Mouse (Mus musculus): ENCODE results near the gene Repin1.

The Repin1 gene

DNA sequence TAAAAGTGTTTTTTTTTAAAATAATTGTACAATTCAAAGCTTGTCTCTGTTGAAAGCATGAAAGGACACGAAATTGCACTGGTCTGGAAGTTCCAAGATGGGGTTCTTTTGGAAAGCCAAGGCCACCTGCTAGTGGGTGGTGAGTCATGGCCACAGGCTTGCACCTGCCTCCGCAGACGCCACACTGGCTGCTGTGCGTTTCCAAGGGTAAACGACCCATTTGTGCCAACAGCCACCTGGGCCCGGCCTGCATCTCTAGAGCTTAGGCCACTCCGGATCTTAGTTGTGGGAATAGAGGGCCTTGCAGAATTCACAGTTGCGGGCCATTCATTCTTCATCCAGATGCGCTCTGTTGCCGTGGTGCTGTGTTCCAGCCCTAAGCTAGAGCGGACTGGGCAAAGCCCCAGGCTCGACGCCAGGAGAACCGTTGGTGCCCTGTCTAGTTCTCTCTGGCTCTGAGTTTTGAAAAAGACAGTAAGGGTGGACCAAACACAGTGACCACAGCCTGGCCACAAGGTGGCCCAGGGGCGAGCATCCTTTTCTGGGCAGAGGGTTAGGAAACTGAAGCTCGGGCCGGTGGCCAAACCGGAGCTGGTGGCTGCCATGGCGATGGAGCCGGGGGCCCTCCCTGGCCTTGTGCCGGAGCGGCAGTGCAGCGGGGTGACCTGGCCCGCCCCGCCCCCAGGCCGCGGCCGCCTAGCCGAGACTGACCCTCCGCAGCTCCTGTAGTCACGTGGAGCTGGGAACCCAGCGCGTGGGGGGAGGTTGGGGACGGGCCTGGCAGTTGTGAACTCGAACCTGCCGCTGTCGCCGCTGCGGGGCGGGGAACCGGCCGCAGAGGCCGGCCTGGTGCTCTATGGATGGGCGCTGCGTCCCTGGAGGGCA lies at the start of gene Repin1, which contains the start of gene Gm44965:
Gene Repin1, plus strand, starts transcription at position 726 of the 885 bp plus-strand sequence.
Gene Gm44965, plus strand, starts transcription at position 784 of the 885 bp plus-strand sequence.
- peak; percentile 95 for DNase-seq (ENCODE audit: low spot score)

DNA sequence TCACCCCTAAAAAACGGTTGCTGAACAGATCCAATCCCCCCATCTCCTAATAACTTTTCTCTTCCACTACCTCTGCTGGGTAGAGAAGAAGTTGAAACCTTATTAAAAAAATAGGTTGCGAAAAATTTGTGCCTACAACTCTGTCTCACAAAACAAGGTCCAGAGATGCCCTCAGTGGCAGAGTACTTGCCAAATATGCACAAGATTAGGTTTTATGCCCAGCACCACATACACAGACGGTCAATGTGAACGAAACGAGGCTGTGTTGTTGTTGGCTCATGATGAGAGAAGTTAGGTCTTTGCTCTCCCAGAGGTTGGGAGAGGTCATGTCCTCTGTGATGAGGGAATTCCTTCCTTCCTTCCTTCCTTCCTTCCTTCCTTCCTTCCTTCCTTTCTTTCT lies 48.4 kb upstream of the Repin1 start:
- DNase-seq (ENCODE audit: low spot score), result no peak

DNA sequence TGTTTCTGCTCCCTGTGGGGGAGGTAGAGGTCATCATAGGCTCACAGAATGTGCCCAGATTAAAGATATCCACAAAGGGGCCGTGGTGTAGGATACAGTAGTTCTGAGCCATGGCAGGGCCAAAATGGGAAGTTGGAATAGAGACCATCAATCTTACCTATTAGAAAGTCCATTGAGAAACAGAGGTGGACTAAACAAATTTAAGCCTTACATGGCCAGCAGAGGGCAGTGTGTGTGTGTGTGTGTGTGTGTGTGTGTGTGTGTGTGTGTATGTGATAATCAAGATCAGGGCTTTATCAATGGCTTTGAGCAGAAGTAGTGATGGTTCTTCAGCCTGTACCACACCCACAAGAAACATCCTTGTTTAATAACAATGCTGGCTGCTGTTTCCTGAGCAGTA lies 47.4 kb upstream of the Repin1 start:
- DNase-seq (ENCODE audit: low spot score), result no peak

DNA sequence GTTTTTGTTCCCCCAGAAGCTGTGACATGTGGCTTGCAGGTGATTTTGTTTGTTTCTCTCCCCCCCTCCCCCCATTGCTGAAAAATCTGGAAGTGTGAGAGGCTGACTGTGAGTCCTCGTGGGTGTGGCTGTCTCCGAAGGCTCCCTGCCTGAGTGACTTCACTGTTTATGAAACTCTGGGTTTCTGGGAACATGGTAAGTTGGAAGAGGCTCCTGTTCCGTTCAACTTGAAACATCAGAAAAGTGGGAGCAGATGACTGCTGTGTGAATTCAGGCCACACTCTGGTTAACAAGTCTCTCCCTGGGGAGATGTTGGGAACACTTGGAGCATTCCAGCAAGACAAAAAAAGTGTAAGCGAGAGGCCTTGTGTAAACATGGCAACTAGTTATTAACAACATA lies 46.8 kb upstream of the Repin1 start:
- no peak for DNase-seq (ENCODE audit: low spot score)

DNA sequence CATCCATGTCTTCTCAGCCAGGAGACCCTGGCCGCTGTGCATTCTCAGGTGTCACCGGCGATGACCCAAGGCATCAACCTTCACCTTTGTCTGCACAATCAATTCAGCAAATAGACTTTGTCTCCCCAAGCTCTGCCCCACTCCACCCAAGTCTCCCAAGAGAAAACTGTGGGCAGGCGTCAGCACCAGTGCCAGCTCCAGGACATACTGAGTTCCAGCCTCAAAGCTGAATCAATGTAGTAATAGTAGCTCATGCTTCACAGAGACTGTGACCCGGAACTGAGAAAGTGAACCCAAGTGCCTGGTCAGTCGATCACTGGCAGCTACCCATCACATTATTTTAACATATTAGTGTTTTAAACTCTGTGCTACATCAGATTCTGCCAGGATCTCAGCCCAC lies 45.4 kb upstream of the Repin1 start:
- no peak for DNase-seq (ENCODE audit: low spot score)

DNA sequence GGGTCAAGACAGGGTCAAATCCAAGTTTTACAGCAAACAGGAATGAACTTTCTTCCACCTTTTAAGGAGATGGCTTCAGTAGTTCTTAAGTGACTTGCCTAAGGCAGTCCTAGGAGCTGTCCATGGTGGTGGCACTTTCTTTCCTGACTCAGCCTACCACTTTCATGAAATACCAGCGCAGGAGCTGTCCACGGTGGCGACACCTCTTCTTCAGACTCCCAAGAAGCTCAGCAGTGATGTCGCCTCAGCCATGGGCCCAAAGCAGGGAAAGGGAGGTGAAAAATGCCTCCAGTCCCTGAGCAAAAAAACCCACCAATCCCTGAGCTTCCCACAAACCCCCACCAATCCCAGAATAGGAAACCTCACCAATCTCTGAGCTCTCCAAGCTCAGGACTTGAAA lies 40.8 kb upstream of the Repin1 start:
- no peak for DNase-seq (ENCODE audit: low spot score)

DNA sequence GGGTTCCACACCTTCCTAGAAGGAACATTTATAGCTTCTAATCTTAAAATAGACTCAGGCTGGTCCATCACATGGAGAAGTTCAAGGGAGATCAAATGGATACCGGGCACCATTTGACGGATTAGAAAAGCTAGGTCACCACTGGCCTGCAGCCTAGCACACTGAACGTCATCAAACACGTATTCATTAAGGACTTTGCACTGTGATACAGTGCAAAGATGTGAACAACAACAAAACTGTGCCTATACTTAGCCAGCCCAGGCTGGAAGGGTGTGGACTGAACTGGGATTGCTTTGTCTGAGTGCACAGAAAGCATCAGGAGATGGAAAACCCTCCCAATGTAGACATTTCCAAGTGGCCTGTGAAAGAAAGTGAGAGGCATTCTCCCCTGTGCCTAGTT lies 39.9 kb upstream of the Repin1 start:
- DNase-seq (ENCODE audit: low spot score), result no peak

DNA sequence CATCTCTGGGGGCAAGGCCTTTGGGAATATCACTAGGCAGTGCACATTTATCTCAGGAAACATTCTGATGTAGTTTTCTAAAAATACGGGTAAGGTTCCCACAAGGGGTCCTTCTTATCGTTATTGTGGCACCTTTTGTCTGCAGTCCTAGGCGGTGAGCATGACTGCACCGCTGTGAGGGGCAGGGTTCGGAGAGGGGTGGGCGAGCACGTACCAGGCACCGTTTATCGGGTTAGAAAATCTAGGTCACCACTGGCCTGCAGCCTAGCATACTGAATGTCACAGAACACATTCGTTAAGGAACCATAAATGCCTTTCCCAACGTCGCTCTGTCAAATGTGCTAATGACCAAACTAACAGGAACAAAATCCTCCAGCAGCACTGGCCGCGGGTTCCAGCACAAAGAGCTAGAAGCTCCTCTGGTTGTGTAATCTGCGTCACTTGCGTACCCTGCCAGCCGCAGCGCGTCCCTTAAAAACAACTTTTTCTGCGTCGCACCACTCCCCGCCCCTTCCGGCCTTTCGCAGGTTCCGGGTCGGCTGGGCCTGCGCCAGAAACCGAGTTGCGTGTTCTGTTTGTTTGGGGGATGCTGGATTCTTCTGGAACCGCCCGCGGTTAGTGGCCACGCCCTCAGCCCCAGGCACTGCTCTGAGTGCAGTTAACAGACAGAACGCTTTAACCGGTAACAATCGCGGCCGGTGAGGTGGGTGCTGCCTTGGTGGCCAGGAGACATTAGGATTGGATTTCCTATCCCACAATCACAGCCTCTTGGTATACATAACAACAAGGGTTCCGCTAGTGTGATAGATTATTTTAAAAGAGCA lies 39.2 kb upstream of the Repin1 start, which contains the start of gene Lrrc61:
Gene Lrrc61, plus strand, starts transcription at position 517 of the 824 bp plus-strand sequence.
- peak; percentile 98 for DNase-seq (ENCODE audit: low spot score)

DNA sequence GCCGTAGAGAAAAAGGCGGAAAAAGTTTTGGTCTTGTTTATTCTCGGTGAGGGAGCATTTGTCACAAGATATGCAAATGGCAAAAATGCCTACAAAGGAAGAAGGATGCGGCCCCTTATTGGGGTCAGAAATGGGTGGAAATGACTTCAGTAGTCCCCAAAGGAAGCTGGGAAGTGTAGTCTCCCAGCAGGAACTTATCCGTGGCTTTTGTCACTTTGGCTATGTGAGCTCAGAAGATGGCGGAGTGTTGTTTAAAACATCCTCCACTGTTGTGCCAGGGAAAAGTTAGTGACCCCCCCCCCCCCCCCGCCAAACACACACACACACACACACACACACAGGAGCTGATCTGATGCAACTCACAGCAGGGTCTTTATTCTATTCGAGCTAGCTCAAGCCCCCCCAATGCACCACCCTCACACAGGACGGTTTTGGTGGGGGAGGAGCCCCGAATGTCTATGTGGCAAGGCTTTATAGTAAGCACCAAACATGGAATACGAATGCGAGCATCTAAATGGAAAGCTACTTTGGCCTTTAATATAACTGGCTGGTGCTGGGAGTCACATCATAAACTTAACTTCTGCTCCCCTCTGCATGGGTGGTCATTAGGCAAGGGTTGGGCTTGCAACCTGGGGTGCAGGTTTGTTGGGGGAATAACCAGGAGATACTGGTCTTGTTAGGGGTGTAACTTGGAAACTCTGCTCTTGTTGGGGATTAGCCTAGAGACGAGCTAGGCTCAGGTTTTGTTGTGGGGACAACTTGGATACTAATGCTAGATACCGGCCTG lies 38.4 kb upstream of the Repin1 start:
- DNase-seq (ENCODE audit: low spot score), result no peak

DNA sequence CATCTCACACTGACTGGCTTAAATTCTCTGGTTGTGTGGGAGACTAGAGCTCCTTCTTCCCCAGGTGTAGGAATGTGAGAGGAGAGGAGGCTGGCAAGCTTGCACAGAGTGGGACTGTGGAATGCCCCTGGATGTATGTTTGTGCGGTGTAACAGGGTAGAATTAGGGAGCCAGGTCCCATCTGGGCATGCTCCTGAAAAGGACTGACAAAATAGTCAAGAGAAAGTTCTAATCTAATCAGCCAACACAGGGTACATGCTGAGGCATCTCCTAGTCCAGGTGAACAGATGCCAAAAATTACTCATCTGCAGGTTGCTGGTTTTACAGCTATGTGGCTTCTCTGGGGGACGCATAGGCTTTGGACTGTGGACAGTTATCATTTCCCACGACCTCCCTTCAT lies 37.7 kb upstream of the Repin1 start:
- DNase-seq (ENCODE audit: low spot score), result no peak

DNA sequence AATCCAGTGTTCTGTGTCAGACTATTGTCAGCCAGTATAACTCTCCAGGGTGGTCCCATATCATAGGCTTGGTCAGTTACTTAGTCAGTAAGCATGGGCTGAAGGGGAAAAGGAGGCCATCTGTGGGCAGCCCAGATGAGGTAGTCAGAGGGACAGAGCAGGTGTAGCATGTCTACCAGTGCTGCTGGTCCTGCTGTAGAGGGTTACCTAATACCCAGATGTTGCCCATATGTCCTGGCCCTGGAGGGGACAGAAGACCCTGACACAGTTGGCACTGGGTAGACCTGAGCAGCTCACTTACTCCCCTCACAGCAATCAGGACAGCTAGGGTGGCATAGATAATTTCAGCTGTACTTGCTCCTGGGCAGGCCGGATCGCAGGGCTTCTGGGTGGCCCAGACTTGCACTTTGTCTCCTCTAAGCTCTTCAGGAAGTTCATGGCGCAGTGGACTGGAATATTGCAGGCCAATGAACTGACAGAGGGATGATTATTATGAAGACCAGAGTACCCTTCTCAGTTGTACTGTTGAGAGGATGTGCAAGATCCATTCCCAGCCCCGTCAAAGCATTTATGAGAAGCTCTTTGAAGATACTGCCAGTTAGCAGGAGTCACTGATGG lies 27.9 kb upstream of the Repin1 start:
- DNase-seq (ENCODE audit: low spot score), result no peak

DNA sequence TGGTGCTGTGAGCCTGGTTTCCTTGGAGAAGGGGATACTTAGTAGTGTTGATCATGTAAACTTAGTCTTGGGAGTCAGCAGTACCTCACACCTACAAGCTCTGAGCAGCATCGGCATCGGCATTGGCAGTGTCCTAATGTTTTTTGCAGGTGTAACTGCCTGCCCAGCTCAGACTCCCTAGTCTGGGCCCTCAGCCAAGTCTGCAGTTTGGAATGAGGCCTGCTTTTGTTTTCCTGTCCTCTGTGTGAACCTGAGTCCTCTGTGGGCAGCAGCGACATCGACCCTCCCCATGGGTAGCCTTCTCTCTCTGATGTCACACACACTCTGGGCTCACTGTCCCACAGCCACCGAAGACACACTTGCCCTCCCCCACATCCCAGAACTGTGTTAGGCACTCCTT lies 27.4 kb upstream of the Repin1 start:
- peak; percentile 61 for DNase-seq (ENCODE audit: low spot score)

DNA sequence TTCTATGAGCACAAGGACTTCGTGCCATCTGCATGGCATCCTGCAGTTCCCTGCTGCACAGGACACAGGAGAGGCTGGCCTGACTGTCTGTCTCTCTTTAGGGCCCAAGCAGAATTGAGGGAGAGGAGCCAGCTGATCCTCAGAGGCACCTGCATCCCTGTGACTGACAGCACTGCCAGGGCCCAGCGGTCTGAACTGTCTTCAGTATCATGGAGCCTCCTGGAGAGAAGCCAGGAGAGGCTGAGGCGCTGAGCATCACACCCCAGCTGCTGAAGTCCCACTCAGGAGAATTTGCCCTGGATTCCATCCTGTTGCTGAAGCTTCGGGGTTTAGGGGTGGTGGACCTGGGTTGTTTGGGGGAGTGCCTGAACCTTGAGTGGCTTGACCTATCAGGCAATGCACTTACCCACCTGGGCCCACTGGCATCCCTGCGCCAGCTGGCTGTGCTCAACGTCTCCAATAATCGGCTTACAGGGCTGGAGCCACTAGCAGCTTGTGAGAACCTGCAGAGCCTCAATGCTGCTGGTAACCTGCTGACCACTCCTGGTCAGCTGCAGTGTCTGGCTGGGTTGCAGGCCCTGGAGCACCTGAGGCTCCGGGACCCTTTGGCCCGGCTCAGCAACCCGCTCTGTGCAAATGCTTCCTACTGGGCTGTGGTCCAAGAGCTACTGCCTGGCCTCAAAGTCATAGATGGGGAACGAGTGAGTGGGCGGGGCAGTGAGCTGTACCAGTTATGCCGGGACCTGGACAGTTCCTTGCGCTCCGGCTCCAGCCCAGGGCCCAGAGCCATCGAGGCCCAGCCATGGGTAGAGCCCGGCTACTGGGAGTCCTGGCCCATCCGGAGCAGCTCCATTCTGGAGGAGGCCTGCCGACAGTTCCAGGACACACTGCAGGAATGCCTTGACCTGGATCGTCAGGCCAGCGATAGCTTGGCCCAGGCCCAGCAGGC lies 25.4 kb upstream of the Repin1 start:
- no peak for DNase-seq (ENCODE audit: low spot score)

DNA sequence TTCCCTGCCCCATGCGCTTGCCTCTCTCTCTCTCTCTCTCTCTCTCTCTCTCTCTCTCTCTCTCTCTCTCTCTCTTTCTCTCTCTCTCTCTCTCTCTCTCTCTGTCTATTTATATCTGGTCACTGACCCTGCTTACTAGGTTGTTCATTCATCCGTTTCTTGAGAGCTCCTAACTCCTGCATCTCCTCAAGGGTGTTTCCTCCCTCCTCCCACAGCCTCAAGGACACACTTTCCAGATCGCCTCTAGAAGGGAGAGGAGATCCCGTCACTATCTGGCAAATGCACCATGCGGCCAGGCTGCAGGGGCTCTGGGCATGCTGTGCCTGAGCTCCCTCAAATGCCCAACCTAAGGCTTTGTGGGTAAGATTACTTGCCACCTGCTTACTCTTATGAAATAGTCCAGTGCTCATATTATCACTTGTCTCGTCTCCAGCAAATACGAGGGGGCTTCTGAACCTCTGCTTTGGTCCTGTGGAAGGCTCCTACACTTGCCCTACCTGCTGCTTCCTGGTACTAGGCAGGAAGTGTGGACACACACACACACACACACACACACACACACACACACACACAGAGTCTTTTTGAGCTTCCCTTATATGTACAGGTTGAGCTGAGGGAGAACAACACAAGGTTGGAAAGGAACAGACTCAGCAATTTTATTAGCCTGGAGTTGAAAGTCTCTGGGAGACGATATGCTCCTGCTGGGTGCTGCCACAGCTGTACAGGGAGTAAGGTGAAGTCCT lies 24.4 kb upstream of the Repin1 start:
- no peak for DNase-seq (ENCODE audit: low spot score)

DNA sequence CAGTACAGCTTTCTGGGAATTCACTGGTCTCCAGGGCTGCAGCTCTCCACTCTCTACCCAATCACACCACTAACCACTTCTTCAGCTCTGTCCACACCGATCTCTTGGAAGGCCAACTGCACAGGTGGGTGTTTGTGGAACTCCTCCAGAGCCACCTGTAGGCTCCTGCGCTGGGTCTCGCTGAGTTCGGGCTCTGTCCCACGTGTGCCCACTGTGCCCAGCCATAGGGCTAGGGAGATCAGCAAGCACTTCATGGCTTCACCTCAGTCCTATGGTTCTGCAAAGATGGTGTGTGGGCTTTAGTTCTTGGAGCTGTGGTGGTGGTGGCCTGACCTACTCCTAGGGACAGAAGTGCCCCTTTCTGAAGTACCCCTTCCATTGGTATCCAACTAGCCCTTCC lies 21.7 kb upstream of the Repin1 start:
- DNase-seq (ENCODE audit: low spot score), result no peak

DNA sequence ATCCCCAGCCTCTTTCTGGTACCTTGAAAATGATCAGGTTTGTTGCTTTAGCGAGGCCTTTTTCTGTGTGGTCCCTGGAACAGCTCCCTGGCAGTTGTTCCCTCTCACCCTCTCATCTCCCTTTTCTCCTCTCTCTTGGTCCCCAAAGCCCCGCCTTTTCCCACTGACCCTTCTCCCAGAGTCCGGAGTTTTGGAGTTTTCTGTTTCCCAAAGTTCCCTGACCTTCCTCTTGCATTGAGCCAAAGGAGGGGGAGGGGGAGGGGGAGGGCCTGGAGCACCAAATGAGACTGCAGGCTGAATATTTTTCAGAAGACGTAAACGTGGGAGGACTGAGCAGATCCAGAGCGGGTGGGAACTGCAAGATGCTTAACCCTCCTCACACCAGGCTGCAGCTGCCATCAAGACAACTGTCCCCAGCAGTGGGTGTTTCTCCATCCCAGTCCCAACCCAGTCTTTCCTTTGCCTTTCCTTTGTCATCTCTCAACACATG lies 21.1 kb upstream of the Repin1 start, which contains the start of gene Rarres2:
Gene Rarres2, minus strand, starts transcription at position 218 of the 490 bp plus-strand sequence.
- DNase-seq (ENCODE audit: low spot score), result no peak

DNA sequence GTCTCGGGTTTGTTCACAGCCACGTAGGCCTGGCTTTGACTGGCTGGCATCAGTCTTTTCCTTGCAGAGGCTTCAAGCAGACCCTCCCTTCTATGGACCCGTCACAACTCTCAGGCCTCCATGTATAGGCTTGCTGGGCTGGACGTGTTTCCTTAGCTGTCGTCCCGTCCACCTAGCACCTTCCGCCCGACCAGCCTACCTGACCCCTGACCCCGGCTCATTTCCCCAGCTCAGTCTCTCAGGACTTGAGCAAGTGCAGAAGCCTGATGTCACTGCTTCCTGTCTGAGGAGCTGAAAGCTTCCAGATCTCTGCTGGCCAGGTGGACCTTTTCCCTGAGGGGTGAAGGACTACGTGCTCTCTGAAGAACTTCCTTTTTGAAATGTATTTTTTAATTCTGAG lies 20.4 kb upstream of the Repin1 start:
- no peak for DNase-seq (ENCODE audit: low spot score)

DNA sequence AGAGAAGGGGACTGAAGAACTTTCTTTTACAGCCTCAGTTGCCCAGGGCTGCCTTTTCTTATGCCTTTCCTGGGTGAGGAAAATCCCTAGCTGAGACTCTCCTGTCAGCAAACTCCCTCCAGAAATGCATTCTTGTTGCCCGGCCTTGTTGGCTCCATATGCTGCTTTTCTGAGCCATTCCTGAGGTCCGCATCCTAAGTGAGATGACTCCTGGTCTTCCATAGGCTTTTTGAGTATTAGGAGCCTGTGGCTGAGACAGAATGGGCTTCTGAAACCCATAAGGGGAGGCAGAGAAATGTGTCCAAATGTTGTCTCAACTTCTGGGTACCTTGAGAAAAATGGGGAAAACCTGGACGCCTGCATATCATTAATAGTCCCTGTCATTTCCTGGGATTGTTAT lies 19.7 kb upstream of the Repin1 start:
- no peak for DNase-seq (ENCODE audit: low spot score)

DNA sequence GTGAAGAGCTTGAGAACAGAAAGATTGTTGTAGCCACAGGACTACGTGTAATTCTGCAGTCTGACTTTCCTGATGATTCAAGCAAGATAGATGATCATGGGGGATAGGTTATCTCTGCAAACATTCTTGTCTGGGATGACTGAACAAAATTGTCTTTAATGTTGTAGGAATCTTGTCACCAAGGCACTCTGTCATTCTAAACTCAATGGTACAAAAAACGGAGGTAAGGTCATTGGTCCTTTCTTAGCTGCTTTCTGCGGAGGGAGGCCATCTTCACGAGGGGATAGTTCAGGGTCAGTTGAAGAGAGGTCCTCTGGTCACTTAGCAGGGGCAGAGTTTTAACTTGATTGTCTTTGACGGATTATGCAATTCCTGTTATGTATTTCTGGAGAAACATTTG lies 14.9 kb upstream of the Repin1 start:
- no peak for DNase-seq (ENCODE audit: low spot score)

DNA sequence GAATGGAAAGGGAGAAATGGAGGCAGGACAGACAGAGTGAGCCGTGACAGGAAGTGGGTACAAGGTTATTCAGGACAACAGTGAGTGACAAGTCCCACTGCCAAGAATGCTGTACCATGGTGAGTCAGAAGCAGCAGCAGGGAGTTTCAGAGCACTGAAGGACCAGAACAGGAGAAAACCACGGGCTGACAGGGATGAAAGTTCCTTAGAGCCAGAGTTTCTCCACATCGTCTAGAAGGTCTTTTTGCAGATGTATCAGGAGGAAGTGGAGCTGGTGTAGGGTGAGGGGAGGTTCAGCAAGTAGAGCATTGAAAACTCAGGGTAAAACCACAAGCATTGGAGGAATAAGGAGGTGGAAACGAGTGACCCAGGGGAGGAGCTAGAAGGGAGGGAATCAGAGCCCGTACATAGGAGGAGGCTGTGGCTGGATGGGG lies 14.5 kb upstream of the Repin1 start:
- no peak for DNase-seq (ENCODE audit: low spot score)

Data from ovary, postnatal 14 days (tissue).